Mouse (Mus musculus) midbrain, embryonic 15.5 days (tissue): Measurements from ENCODE around the gene Med13l. TPM values are rescaled to one million over a fixed set of nuclear protein-coding genes. Genes with fewer than 3 reads are reported as not detected.

Source experiments
- ATAC-seq: fragments of 200-750 bp; cut with Nextera tagmentation; replicated peaks from 2 replicates; pipeline ENCODE4 v1.8.0; 2017; ENCODE audit warnings: moderate TSS enrichment
- H3K27ac ChIP-seq: fragments of 300-500 bp; sonication (generic); 2 replicates; pipeline ENCODE4 v1.5.1; 2015; ENCODE audit warnings: mild to moderate bottlenecking, inconsistent platforms
- H3K27me3 ChIP-seq: fragments of 300-500 bp; sonication (generic); replicated peaks from 2 replicates; pipeline ENCODE4 v1.6.1; 2015; ENCODE audit warnings: inconsistent platforms
- H3K36me3 ChIP-seq: fragments of 300-500 bp; sonication (generic); replicated peaks from 2 replicates; pipeline ENCODE4 v1.6.1; 2015; ENCODE audit warnings: inconsistent platforms
- H3K4me1 ChIP-seq: fragments of 300-500 bp; sonication (generic); 2 replicates; pipeline ENCODE4 v1.6.1; 2015; ENCODE audit warnings: inconsistent platforms
- H3K4me2 ChIP-seq: fragments of 300-500 bp; sonication (generic); 2 replicates; pipeline ENCODE4 v1.6.1; 2015; ENCODE audit warnings: inconsistent platforms, mild to moderate bottlenecking, moderate library complexity
- H3K4me3 ChIP-seq: fragments of 300-500 bp; sonication (generic); 2 replicates; pipeline ENCODE4 v1.5.1; 2015; ENCODE audit warnings: mild to moderate bottlenecking, inconsistent platforms
- H3K9ac ChIP-seq: fragments of 300-500 bp; sonication (generic); 2 replicates; pipeline ENCODE4 v1.6.1; 2015; ENCODE audit warnings: mild to moderate bottlenecking, inconsistent platforms
- H3K9me3 ChIP-seq: fragments of 300-500 bp; sonication (generic); 2 replicates; pipeline ENCODE4 v1.6.1; 2016; ENCODE audit warnings: inconsistent platforms
- WGBS: fragments of 180-500 bp; shearing (Covaris S2); methylation state at CpG from one replicate; pipeline ENCODE4 v1.1.7; 2015; ENCODE audit warnings: mixed read lengths; 5-methylcytosine and 5-hydroxymethylcytosine counted together
- polyA plus RNA-seq: library from polyadenylated mRNA; unstranded; fragments of >200 nt; fragmentation: Nextera tagmentation; extraction: Ambion mirVana; gene quantifications from 2 replicates; pipeline ENCODE4 v1.2.1, GENCODE M21; 2015

Gene Med13l
- polyA plus RNA-seq, 1 experiment from 2014 or later: 17.3 TPM

- no peak overlapping the region for H3K9ac ChIP-seq
- H3K4me1 ChIP-seq: peaks cover 23% of the 10 kb centered on the region
- H3K9me3 ChIP-seq: no peaks in the 10 kb centered on the region
- WGBS: 74% methylated on average over 10 of the region's 10 CpGs
- H3K4me2 ChIP-seq: no peak overlapping the region
- H3K36me3 ChIP-seq: no peaks in the 10 kb centered on the region
- no peak overlapping the region for H3K4me3 ChIP-seq
- ATAC-seq: no peak
- H3K27ac ChIP-seq: no peak overlapping the region
- H3K27me3 ChIP-seq: no peaks in the 10 kb centered on the region
Measured at GRCm38 (mm10) chr5:118717456-118717855, 157.0 kb downstream of the Med13l start.

- Histone ChIP-seq H3K36me3 (no peaks in the 10 kb centered on the region), H3K9ac (no peak overlapping the region), H3K27ac (no peak overlapping the region), H3K4me3 (no peak overlapping the region), H3K4me2 (no peak overlapping the region), H3K9me3 (no peaks in the 10 kb centered on the region), H3K4me1 (peaks cover 23% of the 10 kb centered on the region), H3K27me3 (no peaks in the 10 kb centered on the region)
- 89% methylated on average over 6 of the region's 6 CpGs for WGBS
- no peak for ATAC-seq
Measured at GRCm38 (mm10) chr5:118718070-118718469, 157.6 kb downstream of the Med13l start.

DNA sequence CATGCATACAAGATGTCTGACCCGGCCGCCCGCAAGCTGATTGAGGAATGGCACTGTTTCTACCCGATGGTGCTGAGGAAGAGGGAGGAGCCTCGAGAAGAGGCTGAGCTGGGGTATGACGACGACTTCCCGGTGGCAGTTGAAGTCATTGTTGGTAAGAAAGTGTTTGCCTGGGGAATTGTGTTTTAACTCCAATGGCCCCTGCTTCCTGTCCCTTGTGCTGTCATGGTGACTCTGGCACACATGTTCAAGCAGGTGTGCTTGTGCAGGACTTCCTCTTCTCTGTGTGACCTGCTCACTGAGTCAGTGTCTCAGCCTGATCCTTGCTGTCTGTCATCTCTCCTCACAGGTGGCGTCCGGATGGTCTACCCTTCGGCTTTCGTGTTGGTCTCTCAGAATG lies 160.9 kb downstream of the Med13l start:
- H3K4me3 ChIP-seq: no peak overlapping the region
- no peak overlapping the region for H3K27ac ChIP-seq
- 83% methylated on average over 12 of the region's 12 CpGs for WGBS
- H3K36me3 ChIP-seq: no peaks in the 10 kb centered on the region; the same call in 1 of the 2 replicates
- no peak for ATAC-seq
- H3K27me3 ChIP-seq: no peaks in the 10 kb centered on the region
- H3K9me3 ChIP-seq: no peaks in the 10 kb centered on the region
- H3K4me2 ChIP-seq: no peak overlapping the region
- H3K9ac ChIP-seq: no peak overlapping the region
- peaks cover 10% of the 10 kb centered on the region for H3K4me1 ChIP-seq

GRCm38 (mm10) chr5:118721848-118722247 lies 161.4 kb downstream of the Med13l start:
- Histone ChIP-seq H3K9me3 (no peaks in the 10 kb centered on the region), H3K9ac (no peak overlapping the region), H3K27ac (no peak overlapping the region), H3K4me2 (no peak overlapping the region), H3K27me3 (no peaks in the 10 kb centered on the region), H3K4me3 (no peak overlapping the region), H3K4me1 (peaks cover 6% of the 10 kb centered on the region), H3K36me3 (no peaks in the 10 kb centered on the region; the same call in 1 of the 2 replicates)
- WGBS: 88% methylated on average over 5 of the region's 5 CpGs
- ATAC-seq: no peak

- Histone ChIP-seq H3K36me3 (no peaks in the 10 kb centered on the region; the same call in 1 of the 2 replicates), H3K27ac (no peak overlapping the region), H3K4me1 (0 out of 2 replicates have a peak, but pooled peaks cover 4% of the 10 kb centered on the region)
Measured at GRCm38 (mm10) chr5:118722456-118722855, 162.0 kb downstream of the Med13l start.

DNA sequence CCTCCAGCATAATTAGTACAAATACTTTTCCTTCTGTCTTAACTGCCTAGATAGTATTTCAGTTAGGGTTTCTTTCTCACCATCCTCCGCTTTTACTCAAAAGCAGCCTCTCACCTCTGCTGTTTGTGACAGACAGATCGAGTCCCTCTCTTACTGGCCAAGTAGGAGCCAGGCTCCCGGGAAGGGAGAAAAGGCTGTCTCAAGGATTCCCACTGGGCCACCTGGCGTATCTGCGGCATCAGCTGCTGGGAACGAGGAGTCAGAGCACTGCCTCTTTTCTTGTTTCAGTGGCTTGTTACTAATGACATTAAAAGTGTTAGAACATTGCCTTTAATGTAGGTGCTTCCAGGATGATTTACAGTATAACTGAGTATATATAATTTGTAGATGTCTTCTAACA lies 164.9 kb downstream of the Med13l start:
- no peak overlapping the region for H3K27ac ChIP-seq
- H3K36me3 ChIP-seq: peaks cover 10% of the 10 kb centered on the region
- H3K9me3 ChIP-seq: no peaks in the 10 kb centered on the region
- no peak overlapping the region for H3K4me3 ChIP-seq
- no peaks in the 10 kb centered on the region for H3K4me1 ChIP-seq
- H3K9ac ChIP-seq: no peak overlapping the region
- H3K4me2 ChIP-seq: no peak overlapping the region
- ATAC-seq: no peak
- no peaks in the 10 kb centered on the region for H3K27me3 ChIP-seq
- WGBS: 66% methylated on average over 6 of the region's 6 CpGs

More at GRCm38 (mm10) chr5:118722456-118722855, 162.0 kb downstream of the Med13l start:
- no peaks in the 10 kb centered on the region for H3K9me3 ChIP-seq
- H3K9ac ChIP-seq: no peak overlapping the region
- 50% methylated on average over 3 of the region's 3 CpGs for WGBS
- no peak overlapping the region for H3K4me3 ChIP-seq
- no peak overlapping the region for H3K4me2 ChIP-seq
- no peaks in the 10 kb centered on the region for H3K27me3 ChIP-seq
- no peak for ATAC-seq

- Histone ChIP-seq H3K9me3 (no peaks in the 10 kb centered on the region), H3K36me3 (peaks cover 13% of the 10 kb centered on the region), H3K9ac (no peak overlapping the region), H3K4me2 (no peak overlapping the region), H3K4me3 (no peak overlapping the region), H3K27me3 (no peaks in the 10 kb centered on the region), H3K4me1 (no peaks in the 10 kb centered on the region), H3K27ac (no peak overlapping the region)
- ATAC-seq: no peak
- 77% methylated on average over 10 of the region's 10 CpGs for WGBS
Measured at GRCm38 (mm10) chr5:118725886-118726505, 165.5 kb downstream of the Med13l start.

DNA sequence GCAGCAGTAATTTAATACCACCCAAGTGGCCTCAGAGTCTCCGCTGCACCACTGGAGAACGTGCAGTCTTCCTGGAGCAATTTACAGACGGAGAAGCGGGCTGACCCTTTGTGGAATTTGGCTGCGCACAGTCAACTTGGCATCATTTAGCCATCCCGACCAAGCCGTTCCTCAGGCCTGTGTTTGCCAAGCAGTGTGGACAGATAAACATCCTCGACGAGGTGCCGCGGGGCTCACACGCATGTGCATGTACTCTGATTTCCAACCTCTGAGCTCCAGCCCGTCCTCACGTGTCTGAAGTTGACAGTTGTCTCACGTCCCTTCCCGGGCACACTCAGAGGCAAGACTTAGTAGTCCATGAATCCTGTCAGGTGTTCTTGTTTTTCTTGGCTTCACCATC lies 166.9 kb downstream of the Med13l start:
- WGBS: 92% methylated on average over 16 of the region's 16 CpGs
- no peaks in the 10 kb centered on the region for H3K27me3 ChIP-seq
- no peak overlapping the region for H3K9ac ChIP-seq
- H3K9me3 ChIP-seq: no peaks in the 10 kb centered on the region
- no peak overlapping the region for H3K4me2 ChIP-seq
- no peaks in the 10 kb centered on the region for H3K4me1 ChIP-seq
- ATAC-seq: no peak
- no peak overlapping the region for H3K4me3 ChIP-seq
- peaks cover 16% of the 10 kb centered on the region for H3K36me3 ChIP-seq
- no peak overlapping the region for H3K27ac ChIP-seq

- 67% methylated on average over 3 of the region's 3 CpGs for WGBS
- Histone ChIP-seq H3K4me3 (no peak overlapping the region), H3K27ac (no peak overlapping the region), H3K4me1 (no peaks in the 10 kb centered on the region), H3K36me3 (peaks cover 36% of the 10 kb centered on the region), H3K9ac (no peak overlapping the region), H3K27me3 (no peaks in the 10 kb centered on the region), H3K4me2 (no peak overlapping the region), H3K9me3 (no peaks in the 10 kb centered on the region)
- no peak for ATAC-seq
Measured at GRCm38 (mm10) chr5:118732221-118732620, 171.7 kb downstream of the Med13l start.

DNA sequence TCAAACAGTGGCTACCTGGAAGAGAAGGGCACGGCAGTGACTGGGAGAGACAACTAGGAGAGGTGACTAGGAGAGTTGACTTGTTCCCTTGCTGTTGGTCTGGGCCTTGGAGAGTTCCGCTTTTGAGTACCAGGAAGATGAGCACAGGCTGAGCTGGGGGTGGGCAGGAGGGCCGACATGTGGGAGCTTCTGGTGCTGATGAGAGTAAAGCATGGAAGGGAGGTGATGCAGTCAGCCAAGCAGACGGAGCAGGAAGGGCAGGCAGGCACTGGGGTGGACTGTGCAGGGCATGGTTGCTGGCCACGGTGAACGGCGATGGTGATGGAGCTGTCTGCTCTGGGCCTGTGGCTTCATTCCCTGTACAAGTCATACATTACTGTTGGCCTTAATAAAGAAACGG lies 172.2 kb downstream of the Med13l start:
- Histone ChIP-seq H3K4me1 (no peaks in the 10 kb centered on the region), H3K4me3 (no peak overlapping the region), H3K4me2 (no peak overlapping the region), H3K27ac (no peak overlapping the region), H3K27me3 (no peaks in the 10 kb centered on the region), H3K36me3 (peaks cover 36% of the 10 kb centered on the region), H3K9me3 (no peaks in the 10 kb centered on the region), H3K9ac (no peak overlapping the region)
- ATAC-seq: no peak
- WGBS: 87% methylated on average over 8 of the region's 8 CpGs

DNA sequence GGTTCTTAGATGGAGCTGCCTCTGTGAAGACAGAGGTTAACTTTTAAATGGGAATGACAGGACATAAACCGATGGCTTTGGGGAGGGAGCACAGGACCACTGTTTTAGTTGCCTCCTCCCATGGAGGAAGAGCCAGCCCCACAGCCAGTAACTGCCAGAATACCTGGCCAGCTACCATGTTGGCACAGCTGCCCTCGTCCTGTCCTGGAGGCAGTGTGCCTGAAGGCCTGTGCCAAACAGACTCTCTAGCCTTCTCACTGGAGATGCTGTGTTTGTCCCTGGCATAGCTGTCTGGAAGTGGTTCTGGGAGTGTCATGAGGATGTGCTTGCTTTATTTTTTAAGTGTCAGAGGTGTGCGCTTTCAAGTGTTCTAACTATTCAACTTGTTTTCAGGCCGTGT lies 173.1 kb downstream of the Med13l start:
- Histone ChIP-seq H3K9me3 (no peaks in the 10 kb centered on the region), H3K4me3 (no peak overlapping the region), H3K4me2 (no peak overlapping the region), H3K27ac (no peak overlapping the region), H3K27me3 (no peaks in the 10 kb centered on the region), H3K9ac (no peak overlapping the region), H3K36me3 (peaks cover 37% of the 10 kb centered on the region), H3K4me1 (no peaks in the 10 kb centered on the region)
- no peak for ATAC-seq
- 90% methylated on average over 4 of the region's 4 CpGs for WGBS

DNA sequence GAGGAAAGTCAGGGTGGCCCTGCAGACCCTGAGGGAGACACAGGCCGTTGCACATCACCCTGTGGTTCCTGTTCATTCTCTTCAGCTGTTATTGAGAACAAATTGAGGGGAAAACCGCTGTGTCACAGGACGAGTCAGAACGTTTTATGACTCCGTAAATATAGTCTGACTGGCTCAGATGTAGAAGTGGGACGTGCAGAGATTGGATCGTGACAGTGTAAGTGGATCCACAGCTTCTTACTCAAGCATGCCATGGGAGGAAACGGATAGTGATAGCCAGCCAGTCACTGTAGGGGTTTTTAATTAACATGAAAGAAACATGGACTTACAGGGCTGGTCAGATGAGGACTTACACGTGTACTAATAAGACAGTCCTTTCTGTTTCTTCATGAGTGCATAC lies 174.0 kb downstream of the Med13l start:
- WGBS: 78% methylated on average over 9 of the region's 9 CpGs
- H3K36me3 ChIP-seq: peaks cover 40% of the 10 kb centered on the region

DNA sequence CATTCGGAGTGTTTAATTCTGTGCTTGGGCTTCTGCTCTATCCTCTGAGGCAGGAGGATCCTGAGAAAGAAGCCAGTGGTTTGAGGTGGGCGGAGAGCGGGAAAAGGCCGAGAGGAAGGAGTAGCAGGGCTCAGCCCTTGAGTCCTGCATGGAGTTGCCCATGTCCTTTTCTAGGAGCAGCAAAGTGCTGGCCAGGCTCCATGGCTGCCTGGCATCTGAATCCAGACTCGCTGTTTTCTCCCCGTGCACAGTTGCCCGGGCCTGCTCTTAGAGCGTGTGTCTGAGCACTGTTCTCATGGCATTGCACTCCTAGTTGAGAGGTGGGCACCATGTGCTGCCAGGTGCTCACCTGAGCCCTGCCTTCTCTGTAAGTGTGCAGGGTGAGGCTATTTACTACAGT lies 175.3 kb downstream of the Med13l start:
- no peak overlapping the region for H3K27ac ChIP-seq
- 92% methylated on average over 8 of the region's 8 CpGs for WGBS
- no peak overlapping the region for H3K4me2 ChIP-seq
- no peaks in the 10 kb centered on the region for H3K4me1 ChIP-seq
- no peak overlapping the region for H3K9ac ChIP-seq
- H3K27me3 ChIP-seq: no peaks in the 10 kb centered on the region
- H3K9me3 ChIP-seq: no peaks in the 10 kb centered on the region; the same call in 1 of the 2 replicates
- no peak for ATAC-seq
- H3K36me3 ChIP-seq: peaks cover 48% of the 10 kb centered on the region
- no peak overlapping the region for H3K4me3 ChIP-seq

More for the DNA sequence above, 174.0 kb downstream of the Med13l start:
- no peak overlapping the region for H3K4me3 ChIP-seq
- no peak overlapping the region for H3K27ac ChIP-seq
- no peak overlapping the region for H3K9ac ChIP-seq
- H3K9me3 ChIP-seq: no peaks in the 10 kb centered on the region
- H3K4me2 ChIP-seq: no peak overlapping the region
- no peaks in the 10 kb centered on the region for H3K27me3 ChIP-seq
- H3K4me1 ChIP-seq: no peaks in the 10 kb centered on the region
- ATAC-seq: no peak
